Mouse (Mus musculus): ENCODE results near the gene Slc39a11. TPM values are rescaled to one million over a fixed set of nuclear protein-coding genes. Genes with fewer than 3 reads are reported as not detected.

The Slc39a11 gene
- polyA plus RNA-seq, 1 experiment from 2014 or later = 41.6 TPM

- no peak for ATAC-seq
Measured at GRCm38 (mm10) chr11:113230410-113231132, 419.3 kb downstream of the Slc39a11 start.

GRCm38 (mm10) chr11:113225748-113226147, 424.1 kb downstream of the Slc39a11 start:
- Histone ChIP-seq H3K9me3 (ENCODE audit: control insufficient read depth, low read length) (no peaks in the 10 kb centered on the region), H3K27me3 (replicated peaks; ENCODE audit: control insufficient read depth, insufficient read depth, low read length) (no peaks in the 10 kb centered on the region), H3K36me3 (ENCODE audit: control insufficient read depth, insufficient read depth) (no peaks in the 10 kb centered on the region), H3K4me2 (ENCODE audit: low read length) (no peak overlapping the region), H3K9ac (replicated peaks; ENCODE audit: low read depth, low read length) (no peak overlapping the region), H3K27ac (ENCODE audit: low read length) (no peak overlapping the region), H3K4me1 (replicated peaks; ENCODE audit: control insufficient read depth, insufficient read depth, low read length) (peaks cover 9% of the 10 kb centered on the region), H3K4me3 (replicated peaks; ENCODE audit: low read length) (no peak overlapping the region)
- WGBS = 32% methylated on average over 3 of the region's 3 CpGs
- no peak for ATAC-seq

More at GRCm38 (mm10) chr11:113230410-113231132, 419.3 kb downstream of the Slc39a11 start:
- H3K27ac ChIP-seq (ENCODE audit: low read length) = no peak overlapping the region
- no peaks in the 10 kb centered on the region for H3K27me3 ChIP-seq (replicated peaks; ENCODE audit: control insufficient read depth, insufficient read depth, low read length)
- no peaks in the 10 kb centered on the region for H3K9me3 ChIP-seq (ENCODE audit: control insufficient read depth, low read length)
- no peak overlapping the region for H3K9ac ChIP-seq (replicated peaks; ENCODE audit: low read depth, low read length)
- peaks cover 12% of the 10 kb centered on the region for H3K4me1 ChIP-seq (replicated peaks; ENCODE audit: control insufficient read depth, insufficient read depth, low read length)
- no peak overlapping the region for H3K4me3 ChIP-seq (replicated peaks; ENCODE audit: low read length)
- WGBS = 56% methylated on average over 6 of the region's 6 CpGs
- H3K36me3 ChIP-seq (ENCODE audit: control insufficient read depth, insufficient read depth) = no peaks in the 10 kb centered on the region
- no peak overlapping the region for H3K4me2 ChIP-seq (ENCODE audit: low read length)

GRCm38 (mm10) chr11:113223756-113224323, 426.0 kb downstream of the Slc39a11 start:
- WGBS = 58% methylated on average over 4 of the region's 4 CpGs
- Histone ChIP-seq H3K27ac (ENCODE audit: low read length) (no peak overlapping the region), H3K27me3 (replicated peaks; ENCODE audit: control insufficient read depth, insufficient read depth, low read length) (no peaks in the 10 kb centered on the region), H3K9me3 (ENCODE audit: control insufficient read depth, low read length) (no peaks in the 10 kb centered on the region; the same call in 1 of the 2 replicates), H3K9ac (replicated peaks; ENCODE audit: low read depth, low read length) (no peak overlapping the region), H3K4me2 (ENCODE audit: low read length) (no peak overlapping the region), H3K4me3 (replicated peaks; ENCODE audit: low read length) (no peak overlapping the region), H3K4me1 (replicated peaks; ENCODE audit: control insufficient read depth, insufficient read depth, low read length) (peaks cover 7% of the 10 kb centered on the region), H3K36me3 (ENCODE audit: control insufficient read depth, insufficient read depth) (no peaks in the 10 kb centered on the region)
- no peak for ATAC-seq

GRCm38 (mm10) chr11:113221267-113222195, 428.3 kb downstream of the Slc39a11 start:
- Histone ChIP-seq H3K4me3 (replicated peaks; ENCODE audit: low read length) (no peak overlapping the region), H3K27ac (ENCODE audit: low read length) (no peak overlapping the region), H3K4me2 (ENCODE audit: low read length) (no peak overlapping the region; the same call in 1 of the 2 replicates), H3K9ac (replicated peaks; ENCODE audit: low read depth, low read length) (no peak overlapping the region), H3K4me1 (replicated peaks; ENCODE audit: control insufficient read depth, insufficient read depth, low read length) (peaks cover 7% of the 10 kb centered on the region), H3K27me3 (replicated peaks; ENCODE audit: control insufficient read depth, insufficient read depth, low read length) (no peaks in the 10 kb centered on the region), H3K36me3 (ENCODE audit: control insufficient read depth, insufficient read depth) (no peaks in the 10 kb centered on the region), H3K9me3 (ENCODE audit: control insufficient read depth, low read length) (no peaks in the 10 kb centered on the region; the same call in 1 of the 2 replicates)
- 15% methylated on average over 18 of the region's 18 CpGs for WGBS
- ATAC-seq = 0 out of 2 replicates have a peak, but pooled peaks have one; percentile 45

- Histone ChIP-seq H3K27ac (ENCODE audit: low read length) (no peak overlapping the region), H3K4me2 (ENCODE audit: low read length) (no peak overlapping the region), H3K27me3 (replicated peaks; ENCODE audit: control insufficient read depth, insufficient read depth, low read length) (no peaks in the 10 kb centered on the region), H3K4me3 (replicated peaks; ENCODE audit: low read length) (no peak overlapping the region), H3K9me3 (ENCODE audit: control insufficient read depth, low read length) (no peaks in the 10 kb centered on the region; the same call in 1 of the 2 replicates), H3K4me1 (replicated peaks; ENCODE audit: control insufficient read depth, insufficient read depth, low read length) (peaks cover 7% of the 10 kb centered on the region), H3K36me3 (ENCODE audit: control insufficient read depth, insufficient read depth) (no peaks in the 10 kb centered on the region), H3K9ac (replicated peaks; ENCODE audit: low read depth, low read length) (no peak overlapping the region)
- 78% methylated on average over 2 of the region's 2 CpGs for WGBS
- no peak for ATAC-seq
Measured at GRCm38 (mm10) chr11:113220649-113221048, 429.2 kb downstream of the Slc39a11 start.

- Histone ChIP-seq H3K27me3 (replicated peaks; ENCODE audit: control insufficient read depth, insufficient read depth, low read length) (no peaks in the 10 kb centered on the region), H3K9ac (replicated peaks; ENCODE audit: low read depth, low read length) (no peak overlapping the region), H3K4me1 (replicated peaks; ENCODE audit: control insufficient read depth, insufficient read depth, low read length) (peaks cover 13% of the 10 kb centered on the region; the same call in 1 of the 2 replicates), H3K9me3 (ENCODE audit: control insufficient read depth, low read length) (no peaks in the 10 kb centered on the region; the same call in 1 of the 2 replicates), H3K36me3 (ENCODE audit: control insufficient read depth, insufficient read depth) (no peaks in the 10 kb centered on the region), H3K27ac (ENCODE audit: low read length) (no peak overlapping the region), H3K4me2 (ENCODE audit: low read length) (no peak overlapping the region), H3K4me3 (replicated peaks; ENCODE audit: low read length) (no peak overlapping the region)
- WGBS = 66% methylated on average over 7 of the region's 7 CpGs
- ATAC-seq = no peak
Measured at GRCm38 (mm10) chr11:113214741-113215140, 435.1 kb downstream of the Slc39a11 start.

GRCm38 (mm10) chr11:113212390-113213025, 437.4 kb downstream of the Slc39a11 start:
- Histone ChIP-seq H3K27me3 (replicated peaks; ENCODE audit: control insufficient read depth, insufficient read depth, low read length) (no peaks in the 10 kb centered on the region), H3K9me3 (ENCODE audit: control insufficient read depth, low read length) (no peaks in the 10 kb centered on the region), H3K27ac (ENCODE audit: low read length) (no peak overlapping the region), H3K4me2 (ENCODE audit: low read length) (no peak overlapping the region), H3K9ac (replicated peaks; ENCODE audit: low read depth, low read length) (no peak overlapping the region), H3K4me1 (replicated peaks; ENCODE audit: control insufficient read depth, insufficient read depth, low read length) (peaks cover 16% of the 10 kb centered on the region; the same call in 1 of the 2 replicates), H3K4me3 (replicated peaks; ENCODE audit: low read length) (no peak overlapping the region), H3K36me3 (ENCODE audit: control insufficient read depth, insufficient read depth) (no peaks in the 10 kb centered on the region)
- no peak for ATAC-seq
- WGBS = 6% methylated on average over 13 of the region's 13 CpGs

- H3K27ac ChIP-seq (ENCODE audit: low read length) = no peak overlapping the region
- no peaks in the 10 kb centered on the region for H3K27me3 ChIP-seq (replicated peaks; ENCODE audit: control insufficient read depth, insufficient read depth, low read length)
- no peaks in the 10 kb centered on the region for H3K9me3 ChIP-seq (ENCODE audit: control insufficient read depth, low read length)
- ATAC-seq = no peak
- no peaks in the 10 kb centered on the region for H3K36me3 ChIP-seq (ENCODE audit: control insufficient read depth, insufficient read depth)
- H3K4me2 ChIP-seq (ENCODE audit: low read length) = no peak overlapping the region
- 78% methylated on average over 16 of the region's 16 CpGs for WGBS
- H3K4me1 ChIP-seq (replicated peaks; ENCODE audit: control insufficient read depth, insufficient read depth, low read length) = peaks cover 24% of the 10 kb centered on the region
- H3K9ac ChIP-seq (replicated peaks; ENCODE audit: low read depth, low read length) = no peak overlapping the region
- H3K4me3 ChIP-seq (replicated peaks; ENCODE audit: low read length) = no peak overlapping the region
Measured at GRCm38 (mm10) chr11:113209220-113209878, 440.5 kb downstream of the Slc39a11 start.

Data from forebrain, embryonic 16.5 days (tissue).